Mouse (Mus musculus): Measurements from ENCODE around the gene Thbs1.

Thbs1 gene

DNA sequence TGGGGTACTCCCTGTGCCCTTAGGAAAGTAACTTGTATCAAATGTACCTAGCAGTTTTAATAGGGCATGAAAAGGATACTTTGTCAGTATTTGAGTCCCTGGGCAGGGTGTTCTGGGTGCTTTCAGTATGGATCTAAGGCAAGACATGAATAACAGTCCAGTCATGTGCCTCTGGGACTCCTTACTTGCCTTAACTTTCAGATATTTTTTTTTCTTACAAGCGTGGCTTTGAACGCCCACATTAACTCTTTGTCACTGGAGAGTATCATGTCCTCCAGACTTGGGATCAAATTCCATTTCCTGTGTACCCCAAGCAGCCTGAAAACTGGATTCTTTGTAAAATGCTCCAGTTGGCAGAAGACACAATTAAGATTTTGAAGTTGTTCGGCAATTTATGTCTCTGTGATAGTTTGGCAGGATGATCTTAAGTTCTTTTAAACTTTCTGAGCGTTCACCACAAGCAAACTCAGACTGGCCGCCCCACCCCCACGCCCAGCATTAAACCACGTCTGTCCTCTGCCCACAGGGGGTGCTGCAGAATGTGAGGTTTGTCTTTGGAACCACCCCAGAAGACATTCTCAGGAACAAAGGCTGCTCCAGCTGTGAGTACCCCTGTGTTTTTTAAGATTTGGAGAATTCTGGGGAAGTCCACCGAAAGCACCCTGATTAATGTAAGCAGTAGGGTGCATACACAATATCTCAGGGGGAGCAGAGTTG is 2.3 kb downstream of the Thbs1 start:
- DNase-seq (ENCODE audit: extremely low spot score, low read depth, low spot score), result no peak

DNA sequence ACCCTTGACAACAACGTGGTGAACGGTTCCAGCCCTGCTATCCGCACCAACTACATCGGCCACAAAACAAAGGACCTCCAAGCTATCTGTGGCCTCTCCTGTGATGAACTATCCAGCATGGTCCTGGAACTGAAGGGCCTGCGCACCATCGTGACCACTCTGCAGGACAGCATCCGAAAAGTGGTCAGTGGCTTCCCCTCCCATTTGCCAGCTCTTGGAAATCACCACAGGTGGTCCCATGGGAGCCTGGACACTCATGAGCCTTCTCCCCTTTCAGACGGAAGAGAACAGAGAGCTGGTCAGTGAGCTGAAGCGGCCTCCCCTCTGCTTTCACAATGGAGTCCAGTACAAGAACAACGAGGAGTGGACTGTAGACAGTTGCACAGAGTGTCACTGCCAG is 3.0 kb downstream of the Thbs1 start:
- no peak for DNase-seq (ENCODE audit: extremely low spot score, low read depth, low spot score)

DNA sequence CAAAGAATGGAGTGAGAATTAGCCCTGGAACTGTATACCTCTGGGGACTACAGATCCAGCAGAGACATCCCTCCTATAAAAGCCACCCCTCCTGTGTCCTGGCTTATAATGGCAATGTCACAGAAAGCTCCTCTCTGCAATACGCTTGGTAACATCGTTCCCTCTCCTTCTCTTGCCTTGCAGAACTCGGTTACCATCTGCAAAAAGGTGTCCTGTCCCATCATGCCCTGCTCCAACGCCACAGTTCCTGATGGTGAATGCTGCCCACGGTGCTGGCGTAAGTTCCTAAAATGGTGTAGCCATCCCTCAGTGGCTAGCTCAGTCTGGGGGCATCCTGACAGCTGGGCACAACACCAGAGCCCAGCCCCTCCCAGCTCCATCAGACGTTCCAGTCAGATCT is 4.0 kb downstream of the Thbs1 start:
- DNase-seq (ENCODE audit: extremely low spot score, low read depth, low spot score), result no peak

DNA sequence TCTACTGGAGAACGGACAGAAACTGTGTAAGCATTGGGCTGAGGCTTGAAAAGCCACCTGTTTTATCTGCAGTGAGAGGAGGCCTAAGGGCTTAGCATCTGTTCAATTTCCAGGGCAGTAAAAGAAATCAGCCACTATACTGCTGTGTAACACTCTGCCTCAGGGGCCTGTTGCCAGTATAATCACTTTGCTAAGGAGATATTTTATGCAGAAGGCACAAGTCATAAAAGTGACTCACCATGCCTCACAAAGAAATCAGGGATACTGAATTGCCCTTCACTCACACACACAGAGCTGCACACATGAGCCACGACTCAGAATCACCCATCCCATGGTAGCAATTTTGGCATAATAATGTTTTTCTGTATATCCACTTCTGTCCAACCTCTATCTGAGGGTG is 4.5 kb downstream of the Thbs1 start:
- DNase-seq (ENCODE audit: extremely low spot score, low read depth, low spot score), result no peak

DNA sequence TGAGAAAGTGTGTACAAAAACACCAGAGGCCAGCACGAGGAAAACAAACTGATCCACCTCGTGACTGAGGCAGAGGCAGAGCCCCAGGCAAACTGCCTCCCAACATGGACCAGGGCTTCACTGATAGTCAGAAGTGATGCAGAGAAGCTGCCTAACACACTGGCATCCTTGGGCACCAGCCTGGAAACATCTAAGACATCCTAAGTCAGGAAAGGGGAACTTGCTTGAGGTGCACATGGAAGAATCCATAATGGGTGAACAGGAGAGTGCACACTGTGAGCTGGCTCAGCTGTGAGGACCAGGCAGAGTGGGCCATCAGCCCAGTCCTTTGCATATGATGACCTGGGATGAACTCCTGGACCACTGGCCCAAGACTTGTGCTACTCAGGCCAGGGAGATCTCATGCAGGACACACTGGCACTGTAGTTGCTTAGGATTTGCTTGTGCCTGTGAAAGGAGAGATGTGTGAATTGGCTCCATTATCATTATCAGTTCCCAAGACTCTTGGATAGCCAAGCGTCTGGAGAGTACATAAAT is 5.1 kb downstream of the Thbs1 start:
- DNase-seq (ENCODE audit: extremely low spot score, low read depth, low spot score), result no peak

DNA sequence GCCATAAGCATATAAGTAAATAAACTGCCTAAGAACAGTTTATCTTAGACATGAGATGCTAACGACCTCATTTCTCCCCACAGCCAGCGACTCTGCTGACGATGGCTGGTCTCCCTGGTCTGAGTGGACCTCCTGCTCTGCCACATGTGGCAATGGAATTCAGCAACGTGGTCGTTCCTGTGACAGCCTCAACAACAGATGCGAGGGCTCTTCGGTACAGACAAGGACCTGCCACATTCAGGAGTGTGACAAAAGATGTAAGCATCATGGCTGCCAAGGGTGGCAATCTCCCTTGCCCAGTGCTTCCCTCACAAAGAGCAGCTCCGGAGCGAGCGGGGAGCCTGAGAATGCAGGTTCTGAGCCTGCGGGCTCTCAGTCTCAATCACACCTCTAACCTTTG is 5.7 kb downstream of the Thbs1 start:
- no peak for DNase-seq (ENCODE audit: extremely low spot score, low read depth, low spot score)

DNA sequence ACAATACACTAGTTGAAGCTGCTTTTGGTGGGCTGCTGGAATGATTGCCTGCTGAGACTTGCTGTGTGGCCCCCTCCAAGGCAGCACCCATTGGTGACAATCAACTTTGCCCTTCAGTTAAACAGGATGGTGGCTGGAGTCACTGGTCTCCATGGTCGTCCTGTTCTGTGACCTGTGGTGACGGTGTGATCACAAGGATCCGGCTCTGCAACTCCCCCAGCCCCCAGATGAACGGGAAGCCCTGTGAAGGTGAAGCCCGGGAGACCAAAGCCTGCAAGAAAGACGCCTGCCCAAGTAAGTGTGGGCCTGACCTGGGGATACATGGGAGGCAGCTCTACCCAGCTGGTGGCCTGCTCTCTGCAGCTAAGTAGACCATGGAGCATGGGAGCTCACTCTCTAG is 6.4 kb downstream of the Thbs1 start:
- no peak for DNase-seq (ENCODE audit: extremely low spot score, low read depth, low spot score)

DNA sequence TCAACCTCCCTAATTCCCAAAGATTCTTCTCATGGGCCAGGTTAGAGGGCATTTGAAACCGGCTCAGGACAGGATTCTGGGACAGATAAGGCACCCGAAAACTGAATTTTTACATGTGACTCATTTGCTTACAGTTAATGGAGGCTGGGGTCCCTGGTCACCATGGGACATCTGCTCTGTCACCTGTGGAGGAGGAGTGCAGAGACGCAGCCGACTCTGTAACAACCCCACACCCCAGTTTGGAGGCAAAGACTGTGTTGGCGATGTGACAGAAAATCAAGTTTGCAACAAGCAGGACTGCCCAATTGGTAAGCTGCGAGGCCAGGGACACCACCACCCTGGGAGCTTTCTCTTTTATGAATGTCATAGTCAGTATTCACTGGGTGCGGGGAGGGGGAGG is 6.8 kb downstream of the Thbs1 start:
- DNase-seq (ENCODE audit: extremely low spot score, low read depth, low spot score), result no peak

DNA sequence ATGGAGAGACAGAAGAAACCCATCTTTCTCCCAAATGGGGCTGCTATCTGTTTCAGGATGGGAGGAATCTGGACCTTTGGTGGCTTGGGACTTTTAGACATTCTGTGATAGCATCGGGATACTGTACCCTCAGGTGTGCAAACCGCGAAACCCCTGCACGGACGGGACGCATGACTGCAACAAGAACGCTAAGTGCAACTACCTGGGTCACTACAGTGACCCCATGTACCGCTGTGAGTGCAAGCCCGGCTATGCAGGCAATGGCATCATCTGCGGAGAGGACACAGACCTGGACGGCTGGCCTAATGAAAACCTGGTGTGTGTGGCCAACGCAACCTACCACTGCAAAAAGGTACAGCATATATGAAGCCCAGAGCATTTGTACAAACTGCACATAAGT is 8.0 kb downstream of the Thbs1 start:
- DNase-seq (ENCODE audit: extremely low spot score, low read depth, low spot score), result no peak

DNA sequence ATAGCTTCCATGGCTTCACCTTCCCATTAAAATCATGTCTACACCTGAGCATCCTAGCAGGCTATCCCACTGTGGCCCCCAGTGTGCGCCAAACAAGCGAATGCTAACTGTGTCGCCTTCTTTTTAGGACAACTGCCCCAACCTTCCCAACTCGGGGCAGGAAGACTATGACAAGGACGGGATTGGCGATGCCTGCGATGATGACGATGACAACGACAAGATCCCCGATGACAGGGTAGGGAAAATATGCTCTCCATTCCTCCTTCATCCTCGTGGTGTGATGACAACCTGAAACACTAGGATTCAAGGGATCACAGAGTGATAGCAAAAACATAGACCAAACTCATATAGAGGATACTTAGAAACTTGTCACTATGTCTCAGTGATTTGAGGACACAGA is 8.4 kb downstream of the Thbs1 start:
- no peak for DNase-seq (ENCODE audit: extremely low spot score, low read depth, low spot score)

DNA sequence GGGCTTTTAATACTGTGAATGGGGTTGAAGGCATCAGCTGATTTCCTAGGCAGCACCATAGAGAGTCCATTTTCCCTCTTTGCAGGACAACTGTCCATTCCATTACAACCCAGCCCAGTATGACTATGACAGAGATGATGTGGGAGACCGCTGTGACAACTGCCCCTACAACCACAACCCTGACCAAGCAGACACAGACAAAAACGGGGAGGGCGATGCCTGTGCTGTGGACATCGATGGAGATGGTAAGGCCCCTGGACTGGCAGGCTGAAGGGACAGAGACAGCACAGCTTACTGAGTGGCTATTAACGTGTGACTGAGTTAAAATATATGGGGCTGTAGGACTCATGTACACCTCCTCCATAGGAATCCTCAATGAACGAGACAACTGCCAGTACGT is 9.1 kb downstream of the Thbs1 start:
- no peak for DNase-seq (ENCODE audit: extremely low spot score, low read depth, low spot score)

DNA sequence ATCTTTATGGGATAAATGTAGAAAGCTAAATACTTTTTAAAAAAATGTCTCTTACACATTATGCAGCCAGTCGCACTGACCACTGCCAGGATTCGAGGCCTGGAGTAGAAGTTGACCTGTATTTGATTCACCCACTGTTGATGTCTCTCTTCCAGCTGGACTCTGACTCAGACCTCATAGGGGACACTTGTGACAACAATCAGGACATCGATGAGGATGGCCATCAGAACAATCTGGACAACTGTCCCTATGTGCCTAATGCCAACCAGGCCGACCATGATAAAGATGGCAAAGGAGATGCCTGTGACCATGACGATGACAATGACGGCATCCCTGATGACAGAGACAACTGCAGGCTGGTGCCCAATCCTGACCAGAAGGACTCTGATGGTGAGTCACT is 10.6 kb downstream of the Thbs1 start:
- DNase-seq (ENCODE audit: extremely low spot score, low read depth, low spot score), result no peak

DNA sequence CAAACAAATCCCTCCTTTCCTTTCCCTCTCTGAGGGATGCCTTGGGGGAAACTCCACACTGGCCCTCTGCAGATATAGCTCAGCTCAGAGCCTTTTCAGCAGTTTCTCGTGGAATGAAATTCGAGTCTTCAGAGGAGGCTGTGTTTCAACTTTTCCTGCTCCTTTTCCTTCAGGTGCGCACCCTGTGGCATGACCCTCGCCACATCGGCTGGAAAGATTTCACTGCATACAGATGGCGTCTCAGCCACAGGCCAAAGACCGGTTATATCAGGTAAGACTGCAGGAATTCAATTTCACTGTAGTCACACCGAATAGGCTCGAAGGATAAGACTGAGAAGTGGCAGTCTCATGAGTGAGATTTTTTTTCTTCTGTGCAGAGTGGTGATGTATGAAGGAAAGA is 12.1 kb downstream of the Thbs1 start:
- no peak for DNase-seq (ENCODE audit: extremely low spot score, low read depth, low spot score)

DNA sequence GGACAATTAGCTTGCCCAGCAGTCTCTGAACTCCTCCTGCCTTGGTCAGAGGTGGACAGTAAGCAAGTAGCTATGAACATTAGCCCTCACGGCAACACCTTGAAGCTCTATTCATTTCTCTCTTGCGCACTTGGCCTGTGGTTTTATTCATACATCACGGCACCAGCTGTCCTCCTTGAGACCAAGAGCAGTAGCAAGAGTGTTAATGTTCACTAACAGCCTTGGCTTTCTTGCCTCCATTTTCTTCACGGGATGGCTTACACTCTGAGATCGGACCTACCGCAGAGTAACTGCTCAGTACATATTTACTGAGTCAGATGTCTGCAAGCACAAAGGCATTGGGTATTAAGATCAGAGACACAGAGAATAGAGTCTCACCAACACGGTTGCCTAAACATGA is 12.8 kb downstream of the Thbs1 start:
- no peak for DNase-seq (ENCODE audit: extremely low spot score, low read depth, low spot score)

DNA sequence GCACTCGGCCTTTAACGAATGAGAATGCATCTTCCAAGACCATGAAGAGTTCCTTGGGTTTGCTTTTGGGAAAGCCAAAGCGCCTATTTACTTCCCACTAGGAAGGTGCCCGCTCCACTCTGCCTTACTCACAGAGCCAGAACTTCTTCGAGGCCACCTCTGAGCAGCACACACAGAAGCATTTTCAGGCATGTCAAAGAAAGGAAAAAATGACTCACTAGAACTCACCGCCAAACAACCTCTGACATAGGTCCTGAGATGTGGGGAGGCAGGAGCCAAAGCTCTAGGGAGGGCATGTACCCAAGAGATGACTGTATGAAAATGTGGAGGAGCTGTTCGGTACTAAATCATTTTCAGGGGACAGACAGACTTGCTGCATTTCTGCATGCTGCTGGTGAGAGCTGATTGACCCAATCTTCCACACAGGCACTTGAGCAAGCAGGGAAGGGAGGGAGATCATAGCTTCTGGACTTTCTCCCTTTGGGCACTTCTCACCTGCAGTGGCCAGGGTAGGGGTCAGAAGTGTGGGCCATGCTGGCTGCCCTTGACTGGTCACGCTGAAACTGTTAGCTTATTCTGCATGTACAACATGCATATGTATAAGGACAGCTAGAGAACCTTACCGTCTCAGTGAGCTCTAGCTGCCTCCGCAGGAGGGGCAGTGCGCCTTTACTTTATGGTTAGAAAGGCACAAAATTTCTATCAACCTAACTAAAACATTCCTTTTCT is 13.7 kb downstream of the Thbs1 start:
- no peak for DNase-seq (ENCODE audit: extremely low spot score, low read depth, low spot score)

DNA sequence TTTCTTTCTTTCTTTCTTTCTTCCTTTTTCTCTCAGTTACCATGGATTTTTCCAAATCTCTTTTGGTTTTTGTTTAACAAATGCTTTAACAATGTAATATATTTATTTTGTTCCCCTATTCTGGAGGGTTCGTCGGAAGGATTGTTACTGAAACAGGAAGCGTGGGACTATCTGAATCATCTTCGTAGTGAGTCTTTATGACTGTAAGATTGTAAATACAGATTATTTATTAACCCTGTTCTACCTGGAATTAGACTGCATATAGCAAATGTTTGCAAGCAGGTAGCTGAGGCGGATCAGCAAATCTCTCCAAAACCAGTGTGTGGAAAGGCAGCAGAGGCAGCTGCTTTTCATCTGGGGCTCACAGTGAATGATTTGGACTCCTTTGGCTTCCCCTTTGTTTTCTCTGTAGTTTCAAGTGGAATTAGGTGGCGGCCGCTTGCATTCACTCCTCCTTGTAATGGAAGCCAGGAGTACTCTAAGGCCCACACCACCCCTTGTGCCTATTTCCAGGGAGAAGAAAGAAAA is 14.3 kb downstream of the Thbs1 start:
- no peak for DNase-seq (ENCODE audit: extremely low spot score, low read depth, low spot score)

DNA sequence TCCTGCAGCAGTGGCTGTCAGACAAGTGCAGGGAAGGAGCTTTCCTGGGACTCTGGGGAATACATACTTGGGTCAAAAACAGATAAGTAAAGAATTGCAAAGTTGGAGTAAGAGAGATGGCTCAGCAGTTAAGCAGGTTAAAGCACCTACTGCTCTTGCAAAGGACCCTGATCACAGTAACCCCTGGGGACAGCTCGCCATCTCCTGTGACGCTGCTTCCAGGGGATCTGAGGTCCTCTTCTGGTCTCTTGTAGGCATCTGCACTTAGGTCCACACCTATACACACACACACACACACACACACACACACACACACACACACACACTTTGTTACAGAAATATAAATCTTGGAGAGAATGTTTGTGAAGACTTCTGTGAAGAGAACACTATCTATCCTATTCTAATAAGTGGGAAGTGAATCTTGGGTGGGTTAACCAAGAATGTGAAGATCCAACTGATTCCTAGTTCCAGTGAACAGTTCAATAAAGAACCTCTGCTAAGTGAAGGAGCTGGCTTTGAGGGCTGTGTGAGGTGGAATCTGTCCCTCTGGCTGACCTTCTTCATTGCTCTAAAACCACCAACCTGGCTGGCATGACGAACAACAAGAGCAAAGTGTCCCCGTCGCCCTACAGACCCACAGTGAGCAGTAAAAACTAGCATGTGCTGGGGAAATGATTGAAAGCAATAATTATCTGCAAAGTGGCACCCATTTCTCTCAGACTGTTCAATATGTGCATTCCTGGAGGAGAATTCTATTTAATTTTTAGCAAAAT is 16.0 kb downstream of the Thbs1 start:
- DNase-seq (ENCODE audit: extremely low spot score, low read depth, low spot score), result no peak

DNA sequence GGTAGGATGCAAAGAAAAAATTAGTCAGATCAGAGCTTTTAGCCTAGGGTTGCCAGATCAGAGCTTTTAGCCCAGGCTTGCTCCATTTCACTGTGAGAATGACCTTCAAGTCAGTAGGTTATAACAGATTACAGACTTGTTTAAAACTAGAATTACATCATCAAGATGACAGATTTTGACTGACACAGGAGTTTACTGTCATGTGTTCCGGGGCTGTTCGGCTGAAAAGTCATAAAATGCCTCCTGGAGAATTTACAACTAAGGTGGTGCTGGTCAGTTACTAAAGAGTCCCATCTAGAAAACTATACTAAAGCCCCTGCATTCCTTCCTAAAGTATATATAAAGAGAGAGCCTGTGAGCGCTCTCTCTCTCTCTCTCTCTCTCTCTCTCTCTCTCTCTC is 16.6 kb downstream of the Thbs1 start:
- no peak for DNase-seq (ENCODE audit: extremely low spot score, low read depth, low spot score)

DNA sequence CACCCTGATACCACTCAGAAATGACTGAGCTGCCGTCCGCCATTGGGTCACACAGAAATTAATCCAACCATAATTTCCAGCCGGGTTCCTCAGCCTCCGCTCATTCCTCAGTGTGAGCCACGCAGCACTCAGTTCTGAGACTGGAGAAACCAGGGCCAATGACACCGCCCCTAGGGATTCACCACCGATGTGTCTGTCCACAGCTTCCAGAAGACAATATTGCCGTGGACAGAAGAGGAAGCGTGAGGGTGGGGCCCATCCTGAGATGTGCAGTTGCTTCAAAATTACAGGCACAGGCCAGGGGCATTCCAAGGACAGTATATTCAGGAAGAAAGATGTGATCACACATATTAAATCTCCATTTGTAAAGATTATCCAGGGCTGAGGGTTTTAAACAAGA is 25.4 kb downstream of the Thbs1 start:
- DNase-seq (ENCODE audit: extremely low spot score, low read depth, low spot score), result no peak

DNA sequence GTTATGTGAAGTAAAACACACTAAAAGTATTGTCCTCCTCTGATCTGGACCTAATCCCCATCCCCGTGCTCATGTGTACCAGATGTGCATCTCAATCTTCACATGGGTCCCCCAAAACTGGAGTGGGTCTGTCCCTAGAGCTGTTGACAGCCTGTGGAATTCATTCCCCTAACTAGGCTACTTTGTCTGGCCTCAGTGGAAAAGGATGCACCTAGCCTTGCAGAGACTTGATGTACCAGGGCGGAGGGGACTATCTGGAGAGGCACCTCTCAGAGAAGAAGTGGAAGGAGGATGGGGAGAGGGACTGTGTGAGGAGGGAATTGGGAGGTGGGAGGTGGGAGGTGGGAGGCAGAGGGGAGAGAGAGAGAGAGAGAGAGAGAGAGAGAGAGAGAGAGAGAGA is 26.1 kb downstream of the Thbs1 start:
- no peak for DNase-seq (ENCODE audit: extremely low spot score, low read depth, low spot score)

DNA sequence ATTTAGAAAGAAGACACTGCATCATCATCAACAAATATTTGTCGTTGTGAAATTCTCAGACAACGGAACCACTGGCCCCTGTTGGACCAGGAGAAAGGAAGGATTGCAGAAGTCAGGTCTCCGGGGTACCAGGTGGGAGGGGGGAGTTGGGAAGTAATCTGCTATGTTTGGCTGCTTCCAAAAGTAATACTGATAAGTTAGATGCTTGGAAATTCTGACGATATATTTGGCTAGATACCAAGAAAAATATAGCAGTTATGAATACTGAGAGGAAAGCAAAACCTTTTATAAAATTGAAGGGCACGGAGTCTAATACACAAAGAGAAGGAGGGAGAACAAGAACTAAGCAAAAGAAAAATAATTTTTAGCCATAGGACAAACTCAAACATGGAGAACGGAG is 27.6 kb downstream of the Thbs1 start:
- no peak for DNase-seq (ENCODE audit: extremely low spot score, low read depth, low spot score)

DNA sequence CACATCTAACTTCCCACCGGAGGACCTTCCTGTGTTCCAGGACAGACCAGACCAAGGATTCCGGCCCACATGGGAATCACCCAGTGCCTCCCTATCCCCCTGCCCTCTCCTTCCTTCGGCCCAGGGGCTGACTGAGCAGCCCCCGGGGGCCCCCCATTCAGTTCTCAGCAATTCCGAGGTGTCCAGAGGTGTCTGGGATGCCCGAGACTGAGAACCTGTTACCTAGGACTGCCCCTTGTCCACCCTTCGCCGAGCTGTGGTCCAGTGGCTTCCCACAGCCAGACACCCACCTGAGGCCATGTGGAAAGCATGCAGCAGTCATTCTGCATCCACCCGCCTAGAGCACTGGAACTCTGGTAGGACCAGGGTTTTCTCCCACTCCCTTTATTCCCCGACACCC is 30.0 kb downstream of the Thbs1 start:
- no peak for DNase-seq (ENCODE audit: extremely low spot score, low read depth, low spot score)
